Mouse (Mus musculus) lung, embryonic 15.5 days (tissue): ENCODE data around the gene Dhx37. TPM values are rescaled to one million over a fixed set of nuclear protein-coding genes. Genes with fewer than 3 reads are reported as not detected.
"Not testable (repeated sequence)": the region's sequence is repeated elsewhere in the genome, so short reads cannot be mapped to it uniquely, and the experiment has no call there.

Source experiments
- ATAC-seq: fragments of 200-750 bp; cut with Nextera tagmentation; 2 replicates; pipeline ENCODE4 v1.8.0; 2017; ENCODE audit warnings: moderate number of reproducible peaks, borderline replicate concordance; ENCODE audit not compliant: low FRiP score, low TSS enrichment; ENCODE audit errors: extremely low read depth
- H3K27ac ChIP-seq: fragments of 300-500 bp; sonication (generic); 2 replicates; pipeline ENCODE4 v1.5.1; 2015; ENCODE audit warnings: moderate library complexity, mild to moderate bottlenecking, inconsistent platforms
- H3K27me3 ChIP-seq: fragments of 300-500 bp; sonication (generic); 2 replicates; pipeline ENCODE4 v1.6.1; 2015; ENCODE audit warnings: inconsistent platforms
- H3K36me3 ChIP-seq: fragments of 300-500 bp; sonication (generic); 2 replicates; pipeline ENCODE4 v1.6.1; 2015; ENCODE audit warnings: inconsistent platforms
- H3K4me1 ChIP-seq: fragments of 300-500 bp; sonication (generic); 2 replicates; pipeline ENCODE4 v1.6.1; 2015; ENCODE audit warnings: inconsistent platforms
- H3K4me2 ChIP-seq: fragments of 300-500 bp; sonication (generic); 2 replicates; pipeline ENCODE4 v1.6.1; 2015; ENCODE audit warnings: inconsistent platforms, mild to moderate bottlenecking, moderate library complexity
- H3K4me3 ChIP-seq: fragments of 300-500 bp; sonication (generic); 2 replicates; pipeline ENCODE4 v1.5.1; 2015; ENCODE audit warnings: mild to moderate bottlenecking, inconsistent platforms
- H3K9ac ChIP-seq: fragments of 300-500 bp; sonication (generic); 2 replicates; pipeline ENCODE4 v1.6.1; 2015; ENCODE audit warnings: inconsistent platforms
- H3K9me3 ChIP-seq: fragments of 300-500 bp; sonication (generic); 2 replicates; pipeline ENCODE4 v1.6.1; 2016; ENCODE audit warnings: inconsistent platforms
- WGBS: fragments of 180-500 bp; shearing (Covaris S2); methylation state at CpG from one replicate; pipeline ENCODE4 v1.1.7; 2015; 5-methylcytosine and 5-hydroxymethylcytosine counted together
- polyA plus RNA-seq: library from polyadenylated mRNA; unstranded; fragments of >200 nt; fragmentation: Nextera tagmentation; extraction: Ambion mirVana; gene quantifications from 2 replicates; pipeline ENCODE4 v1.2.1, GENCODE M21; 2015

Dhx37 gene
- polyA plus RNA-seq, 1 experiment from 2014 or later = 11.7 TPM

DNA sequence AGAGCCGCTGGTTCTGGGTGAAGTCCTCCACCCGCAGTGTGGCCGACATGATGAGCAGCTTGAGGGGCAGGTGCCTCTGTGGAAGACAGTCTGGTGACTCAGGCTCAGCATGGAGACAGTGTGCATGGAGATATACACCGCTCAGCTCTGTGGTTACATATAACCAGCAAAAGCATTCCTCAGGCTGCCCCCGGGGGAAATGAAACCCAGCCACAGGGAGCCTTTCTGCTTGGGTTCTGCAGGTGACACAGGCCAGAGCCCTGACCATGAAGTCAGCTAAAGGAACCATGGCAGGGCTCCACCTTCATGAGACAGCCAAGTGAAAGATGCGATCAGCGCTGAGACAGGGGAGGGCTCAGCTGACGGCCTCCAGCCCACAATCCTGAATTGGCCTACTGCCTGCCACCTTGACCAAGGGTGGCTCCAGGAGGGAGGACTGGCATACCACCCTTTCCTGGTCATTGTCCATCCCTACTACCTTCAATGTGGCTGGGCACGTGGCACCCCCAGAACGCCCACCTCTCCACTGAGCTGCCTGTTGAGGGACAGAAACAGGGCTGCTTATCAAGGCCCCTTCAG is 8.1 kb downstream of the Dhx37 start:
- no peak overlapping the region for H3K4me2 ChIP-seq
- ATAC-seq = no peak
- no peak overlapping the region for H3K27ac ChIP-seq
- H3K27me3 ChIP-seq = no peaks in the 10 kb centered on the region
- H3K9ac ChIP-seq = no peak overlapping the region
- H3K4me3 ChIP-seq = no peak overlapping the region
- H3K36me3 ChIP-seq = peaks cover 96% of the 10 kb centered on the region
- no peaks in the 10 kb centered on the region for H3K4me1 ChIP-seq
- WGBS = 86% methylated on average over 10 of the region's 10 CpGs
- no peaks in the 10 kb centered on the region for H3K9me3 ChIP-seq

DNA sequence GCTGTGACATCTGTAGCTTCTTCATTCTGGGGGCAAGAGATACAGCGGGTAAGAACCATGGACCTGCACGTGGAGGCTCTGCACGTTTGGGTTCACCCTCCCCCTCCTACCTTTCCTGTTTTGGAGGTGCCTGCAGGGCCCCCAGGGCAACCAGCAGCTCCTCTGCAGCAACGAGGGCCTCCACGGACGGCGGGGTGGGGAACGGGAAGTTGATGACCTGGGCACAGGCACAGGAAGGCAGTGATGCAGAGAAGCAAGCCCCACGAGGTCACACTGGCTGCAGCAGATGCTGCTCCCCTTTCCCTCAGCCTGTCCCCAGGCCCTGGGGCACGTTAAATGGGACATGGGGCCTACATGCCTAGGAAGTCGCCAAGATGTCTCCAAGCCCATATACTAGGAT is 14.8 kb downstream of the Dhx37 start:
- Histone ChIP-seq H3K27me3 (no peaks in the 10 kb centered on the region), H3K4me3 (no peak overlapping the region), H3K9ac (no peak overlapping the region), H3K36me3 (peaks cover 91% of the 10 kb centered on the region), H3K27ac (no peak overlapping the region), H3K9me3 (no peaks in the 10 kb centered on the region), H3K4me2 (no peak overlapping the region), H3K4me1 (no peaks in the 10 kb centered on the region)
- ATAC-seq = no peak
- 88% methylated on average over 11 of the region's 11 CpGs for WGBS

DNA sequence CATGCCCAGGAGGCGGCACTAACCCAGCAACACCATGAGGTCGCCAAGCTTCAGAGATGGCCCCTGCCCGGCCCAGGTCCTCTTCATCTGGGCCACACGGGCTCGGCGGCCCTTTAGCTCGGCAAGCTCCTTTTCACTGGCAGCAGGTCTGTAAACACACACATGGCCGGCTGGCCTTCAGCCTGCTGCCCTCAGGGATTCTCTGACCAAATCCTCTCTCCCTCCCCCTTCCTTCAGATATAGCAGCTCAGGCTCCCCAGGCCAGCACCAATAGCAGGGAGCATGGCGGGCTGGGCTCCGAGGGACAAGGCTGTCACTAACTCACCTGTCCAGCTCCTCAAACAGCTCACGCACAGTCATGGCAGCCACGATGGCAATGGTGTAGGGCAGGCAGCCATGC is 15.3 kb downstream of the Dhx37 start:
- Histone ChIP-seq H3K9ac (no peak overlapping the region), H3K9me3 (no peaks in the 10 kb centered on the region), H3K27me3 (no peaks in the 10 kb centered on the region), H3K36me3 (peaks cover 91% of the 10 kb centered on the region), H3K4me1 (no peaks in the 10 kb centered on the region), H3K4me3 (no peak overlapping the region), H3K4me2 (no peak overlapping the region), H3K27ac (no peak overlapping the region)
- ATAC-seq = no peak
- 88% methylated on average over 12 of the region's 12 CpGs for WGBS

DNA sequence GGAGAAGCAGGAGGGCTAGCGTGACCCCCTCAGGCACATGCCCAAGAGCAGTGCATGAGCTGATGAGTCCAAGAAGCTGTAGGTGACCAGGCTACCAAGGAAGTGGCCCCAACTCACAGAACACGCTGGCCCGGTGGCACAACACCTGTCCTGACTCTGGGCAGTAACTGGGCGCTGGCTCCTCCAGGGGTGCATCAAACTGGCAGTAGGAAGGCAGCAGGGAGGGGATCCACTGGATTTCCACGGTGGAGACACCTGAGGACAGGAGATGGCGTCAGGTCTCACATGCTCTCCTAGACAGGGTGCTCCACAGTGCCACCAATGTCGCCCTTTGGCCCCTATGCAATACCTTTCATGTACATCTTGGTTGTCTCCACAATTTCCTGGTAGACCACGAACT is 17.7 kb downstream of the Dhx37 start:
- peaks cover 69% of the 10 kb centered on the region for H3K36me3 ChIP-seq
- no peak overlapping the region for H3K27ac ChIP-seq
- no peak for ATAC-seq
- H3K4me2 ChIP-seq = no peak overlapping the region
- no peaks in the 10 kb centered on the region for H3K27me3 ChIP-seq
- no peak overlapping the region for H3K4me3 ChIP-seq
- H3K9me3 ChIP-seq = no peaks in the 10 kb centered on the region
- no peaks in the 10 kb centered on the region for H3K4me1 ChIP-seq
- 92% methylated on average over 8 of the region's 8 CpGs for WGBS
- no peak overlapping the region for H3K9ac ChIP-seq

DNA sequence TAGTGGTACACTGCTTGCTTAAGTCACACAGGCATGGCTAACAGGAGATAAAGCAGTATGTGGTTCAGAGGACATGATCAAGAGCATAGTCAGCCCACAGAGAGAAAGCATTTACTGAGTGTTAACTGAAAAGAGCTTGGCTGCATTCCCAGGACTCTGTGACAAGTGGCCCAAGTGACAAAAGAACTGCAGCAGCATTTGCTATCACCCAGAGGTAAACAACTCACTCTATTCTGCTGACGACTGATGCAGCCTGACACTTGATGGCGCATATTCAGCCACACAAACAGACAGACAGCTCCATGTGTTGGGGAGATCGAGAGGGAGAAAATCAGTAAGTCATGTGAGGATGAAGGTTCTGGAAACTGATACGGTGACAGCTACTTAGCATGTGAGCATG is 20.2 kb downstream of the Dhx37 start:
- peaks cover 50% of the 10 kb centered on the region for H3K36me3 ChIP-seq
- 45% methylated on average over 4 of the region's 4 CpGs for WGBS
- H3K4me3 ChIP-seq = no peak overlapping the region
- H3K27ac ChIP-seq = no peak overlapping the region
- H3K4me2 ChIP-seq = no peak overlapping the region
- H3K4me1 ChIP-seq = peaks cover 13% of the 10 kb centered on the region
- no peaks in the 10 kb centered on the region for H3K9me3 ChIP-seq
- no peak for ATAC-seq
- H3K27me3 ChIP-seq = no peaks in the 10 kb centered on the region
- H3K9ac ChIP-seq = no peak overlapping the region

DNA sequence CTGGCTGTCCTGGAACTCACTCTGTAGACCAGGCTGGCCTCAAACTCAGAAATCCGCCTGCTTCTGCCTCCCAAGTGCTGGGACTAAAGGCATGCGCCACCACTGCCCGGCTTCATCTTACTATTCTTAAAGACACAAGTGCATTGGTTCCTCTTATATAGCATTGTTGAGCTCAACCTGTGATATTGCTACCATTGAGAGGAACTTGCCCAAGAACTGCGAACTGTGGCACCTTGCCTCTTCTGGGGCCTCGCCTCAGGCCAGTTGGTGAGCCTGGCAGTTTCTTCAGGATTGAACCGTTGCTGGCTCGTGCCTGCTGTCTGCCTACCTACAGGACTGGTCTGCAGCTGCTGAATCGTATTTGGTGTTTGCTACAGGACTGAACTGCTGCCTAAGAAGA is 21.4 kb downstream of the Dhx37 start:
- not testable (repeated sequence) for H3K27me3 ChIP-seq, ATAC-seq, H3K9me3 ChIP-seq, H3K9ac ChIP-seq, H3K27ac ChIP-seq, H3K4me2 ChIP-seq, H3K4me3 ChIP-seq
- WGBS = 90% methylated on average over 8 of the region's 8 CpGs
- Histone ChIP-seq H3K36me3 (peaks cover 38% of the 10 kb centered on the region), H3K4me1 (peaks cover 14% of the 10 kb centered on the region)

DNA sequence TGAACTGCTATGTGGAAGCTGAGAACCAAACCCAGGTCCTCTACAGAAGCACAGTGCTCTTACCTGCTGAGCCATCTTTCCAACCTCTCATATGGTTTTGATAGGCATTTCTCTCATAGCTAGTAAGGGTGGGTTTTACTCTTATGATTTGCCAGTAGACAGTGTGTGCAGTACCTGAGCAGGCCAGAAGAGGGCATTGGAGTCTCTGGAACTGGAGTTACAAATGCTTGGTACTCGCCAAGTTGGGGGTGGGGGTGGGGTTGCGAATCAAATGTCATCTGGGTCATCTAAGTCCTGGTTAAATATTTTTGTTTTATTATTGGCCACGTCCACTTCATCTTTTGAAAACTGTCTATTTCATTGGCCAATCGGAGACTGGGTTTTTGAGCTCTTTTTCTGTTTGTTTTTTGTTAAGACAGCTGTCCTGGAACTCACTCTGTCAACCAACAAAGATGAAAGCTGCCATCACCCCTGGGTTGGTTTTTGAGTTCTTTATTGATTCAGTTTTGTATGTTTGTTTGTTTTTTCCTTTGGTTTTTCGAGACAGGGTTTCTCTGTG is 21.9 kb downstream of the Dhx37 start:
- H3K4me2 ChIP-seq = no peak overlapping the region
- H3K4me3 ChIP-seq = no peak overlapping the region
- no peaks in the 10 kb centered on the region for H3K9me3 ChIP-seq
- H3K36me3 ChIP-seq = peaks cover 33% of the 10 kb centered on the region
- H3K27ac ChIP-seq = no peak overlapping the region
- H3K9ac ChIP-seq = no peak overlapping the region
- 59% methylated on average over 5 of the region's 5 CpGs for WGBS
- no peaks in the 10 kb centered on the region for H3K27me3 ChIP-seq
- ATAC-seq = no peak
- H3K4me1 ChIP-seq = peaks cover 19% of the 10 kb centered on the region

DNA sequence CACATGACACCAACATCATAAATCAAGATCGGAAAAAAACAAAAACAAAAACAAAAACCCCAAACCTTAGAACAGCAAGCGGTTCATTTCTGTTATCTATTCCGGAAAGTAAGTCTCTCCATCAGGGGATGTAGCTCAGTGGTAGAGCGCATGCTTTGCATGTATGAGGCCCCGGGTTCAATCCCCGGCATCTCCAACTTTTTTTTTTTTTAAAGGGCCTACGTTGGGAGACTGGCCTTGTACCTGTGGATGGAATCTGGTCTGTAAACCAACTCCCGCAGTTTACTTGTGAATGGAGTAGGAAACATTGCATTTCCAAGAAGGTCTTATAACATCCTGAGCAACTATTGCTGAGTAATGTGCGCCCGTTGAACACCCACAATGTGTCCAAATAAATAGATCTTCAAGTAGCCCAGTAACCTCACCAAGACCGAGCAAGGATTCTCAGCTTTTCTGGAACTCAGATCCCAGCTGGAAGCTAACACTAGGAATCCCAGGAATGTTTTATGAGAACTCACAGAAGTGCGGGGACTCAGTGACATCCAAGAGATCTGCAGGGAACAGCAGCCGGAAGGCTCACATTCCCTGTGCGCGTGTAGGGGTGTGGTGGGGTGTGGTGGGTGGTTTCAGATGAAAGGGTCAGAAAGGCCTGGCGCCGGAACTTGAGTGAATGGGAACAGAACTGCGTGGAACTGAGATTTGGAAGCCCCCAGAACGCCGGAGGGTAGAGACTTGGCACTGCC is 24.4 kb downstream of the Dhx37 start:
- 8% methylated on average over 20 of the region's 20 CpGs for WGBS
- Histone ChIP-seq H3K4me1 (peaks cover 25% of the 10 kb centered on the region), H3K4me3 (peak overlapping the region; percentile 41), H3K4me2 (peak overlapping the region; percentile 49), H3K9me3 (no peaks in the 10 kb centered on the region), H3K36me3 (peaks cover 8% of the 10 kb centered on the region; the same call in 1 of the 2 replicates), H3K27ac (peak overlapping the region; percentile 38), H3K9ac (peak overlapping the region; percentile 14; the same call in 1 of the 2 replicates), H3K27me3 (no peaks in the 10 kb centered on the region)
- no peak for ATAC-seq

DNA sequence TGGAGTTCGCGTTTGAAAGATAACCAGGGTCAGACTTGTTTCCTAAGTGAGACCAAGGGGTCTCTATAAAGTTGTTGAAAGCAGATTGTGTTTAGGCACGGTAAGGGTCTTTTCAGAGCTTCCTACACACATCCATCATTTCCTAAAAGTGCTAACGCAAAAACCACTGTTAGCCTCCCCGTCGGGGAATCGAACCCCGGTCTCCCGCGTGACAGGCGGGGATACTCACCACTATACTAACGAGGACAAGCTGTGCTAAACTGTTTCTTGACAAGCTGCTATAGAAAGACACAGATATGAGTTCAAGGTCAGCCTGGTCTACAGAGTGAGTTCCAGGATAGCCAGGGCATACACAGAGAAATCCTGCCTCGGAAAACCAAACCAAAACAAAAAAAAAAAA is 25.1 kb downstream of the Dhx37 start:
- Histone ChIP-seq H3K9me3 (no peaks in the 10 kb centered on the region), H3K4me3 (peak overlapping the region; percentile 41), H3K4me1 (peaks cover 25% of the 10 kb centered on the region), H3K4me2 (peak overlapping the region; percentile 49), H3K9ac (peak overlapping the region; percentile 14; the same call in 1 of the 2 replicates), H3K27me3 (no peaks in the 10 kb centered on the region), H3K27ac (peak overlapping the region; percentile 38; the same call in 1 of the 2 replicates), H3K36me3 (peaks cover 3% of the 10 kb centered on the region; the same call in 1 of the 2 replicates)
- under 1% methylated on average over 13 of the region's 13 CpGs for WGBS
- ATAC-seq = peak; percentile 54; the same call in 1 of the 2 replicates

DNA sequence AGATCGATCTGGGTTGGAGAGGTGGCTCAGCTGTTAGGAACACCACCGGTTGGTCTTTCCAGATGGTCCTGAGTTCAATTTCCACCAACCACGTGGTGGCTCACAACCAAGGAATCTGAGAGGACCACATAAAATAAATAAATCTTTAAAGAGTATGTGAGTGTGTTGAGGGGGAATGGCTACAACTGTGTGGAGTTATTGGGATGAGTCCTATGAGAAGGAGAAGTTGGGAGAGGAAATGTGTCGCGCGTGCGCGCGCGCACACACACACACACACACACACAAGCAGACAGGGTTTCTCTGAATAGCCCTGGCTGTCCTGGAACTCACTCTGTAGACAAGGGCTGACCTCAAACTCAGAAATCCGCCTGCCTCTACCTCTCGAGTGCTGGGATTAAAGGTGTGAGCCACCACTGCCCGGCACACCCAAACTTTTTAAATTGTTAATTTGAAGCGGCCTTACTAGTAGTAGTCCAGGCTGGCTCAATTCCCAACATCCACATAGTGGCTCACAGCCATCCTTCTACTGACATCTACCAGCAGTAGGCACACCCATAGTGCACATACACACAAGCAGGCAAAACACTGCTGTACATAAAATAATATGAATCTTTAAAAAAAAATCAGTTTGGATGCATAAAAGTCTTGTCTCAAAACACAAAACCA is 25.9 kb downstream of the Dhx37 start:
- H3K4me2 ChIP-seq = no peak overlapping the region
- no peak for ATAC-seq
- H3K9ac ChIP-seq = no peak overlapping the region
- no peak overlapping the region for H3K27ac ChIP-seq
- 69% methylated on average over 14 of the region's 14 CpGs for WGBS
- H3K36me3 ChIP-seq = no peaks in the 10 kb centered on the region
- no peaks in the 10 kb centered on the region for H3K27me3 ChIP-seq
- no peaks in the 10 kb centered on the region for H3K9me3 ChIP-seq
- H3K4me3 ChIP-seq = no peak overlapping the region
- H3K4me1 ChIP-seq = peaks cover 25% of the 10 kb centered on the region

DNA sequence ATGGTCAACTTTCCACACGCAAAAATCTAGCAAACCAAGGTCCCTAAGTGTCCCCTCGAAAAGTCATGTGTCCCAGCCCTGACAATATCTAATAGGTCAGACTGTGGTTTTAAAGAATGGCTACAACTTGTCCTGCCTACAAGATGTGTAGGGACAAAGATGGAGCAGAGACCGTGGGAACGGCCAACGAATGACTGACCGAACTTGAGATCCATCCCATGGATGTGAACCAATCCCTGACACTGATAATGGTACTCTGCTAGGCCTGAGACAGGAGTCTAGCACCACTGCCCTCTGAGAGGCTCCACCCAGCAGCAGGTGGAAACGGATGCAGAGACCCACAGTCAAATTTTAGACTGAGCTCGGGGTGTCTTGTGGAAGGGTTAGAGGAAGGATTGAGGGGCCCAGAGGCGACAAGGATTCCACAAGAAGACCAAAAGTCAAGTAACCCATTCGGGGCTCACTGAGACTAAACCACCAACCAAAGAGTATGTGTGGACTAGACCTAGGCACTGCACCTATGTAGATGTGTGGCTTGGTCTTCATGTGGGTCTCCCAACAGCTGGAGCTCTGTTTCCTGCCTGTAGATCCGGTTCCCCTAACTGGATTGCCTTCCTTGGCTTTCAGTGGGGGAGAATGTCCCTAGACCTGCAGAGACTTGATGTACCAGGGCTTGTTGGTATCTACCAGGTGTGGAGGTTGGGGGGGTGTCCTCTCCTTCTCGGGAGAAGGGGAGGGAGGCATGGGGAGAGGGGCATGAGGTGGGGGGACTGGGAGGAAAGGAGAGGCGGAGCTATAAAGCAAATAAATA is 26.7 kb downstream of the Dhx37 start:
- Histone ChIP-seq H3K27ac (peak overlapping the region; percentile 74), H3K4me3 (peak overlapping the region; percentile 53), H3K9me3 (no peaks in the 10 kb centered on the region), H3K4me1 (peaks cover 29% of the 10 kb centered on the region), H3K4me2 (peak overlapping the region; percentile 84), H3K36me3 (no peaks in the 10 kb centered on the region), H3K27me3 (no peaks in the 10 kb centered on the region), H3K9ac (peak overlapping the region; percentile 53)
- 49% methylated on average over 13 of the region's 13 CpGs for WGBS
- no peak for ATAC-seq
